Mouse (Mus musculus) E14TG2a.4 (cell line): ENCODE measurements at regions not wholly inside any gene's neighbourhood (a gene's known extent, or its start where the extent isn't known, plus 50 kb on each side); places are given as distances from the start of the nearest gene placed in this dataset.

Experiments used
- H3K27me3 ChIP-seq: 2 replicates; pipeline ENCODE4 v1.6.1; 2014; ENCODE audit warnings: low read length, control low read depth; ENCODE audit not compliant: insufficient read depth
- H3K36me3 ChIP-seq: 2 replicates; pipeline ENCODE4 v1.6.1; 2014; ENCODE audit warnings: low read length, control low read depth; ENCODE audit not compliant: insufficient read depth
- H3K4me1 ChIP-seq: replicated peaks from 2 replicates; pipeline ENCODE4 v1.6.1; 2014; ENCODE audit warnings: low read depth, low read length, control low read depth
- H3K4me3 ChIP-seq: replicated peaks from 2 replicates; pipeline ENCODE4 v1.5.1; 2014; ENCODE audit warnings: mild to moderate bottlenecking, low read length
- H3K9me3 ChIP-seq: 2 replicates; pipeline ENCODE4 v1.6.1; 2014; ENCODE audit warnings: low read length, control low read depth
- CTCF ChIP-seq: conservative IDR thresholded peaks from 2 replicates; pipeline ENCODE4 v1.5.1; 2014; ENCODE audit warnings: low read length
- NANOG ChIP-seq: IDR thresholded peaks from 2 replicates; pipeline ENCODE4 v1.6.1; 2014; ENCODE audit warnings: borderline replicate concordance, low read length, mixed read lengths
- POU5F1 ChIP-seq: IDR thresholded peaks from 2 replicates; pipeline ENCODE4 v1.6.1; 2014; ENCODE audit warnings: low read length, borderline replicate concordance

- Histone ChIP-seq H3K27me3 (no peaks in the 10 kb centered on the region), H3K4me3 (no peak overlapping the region), H3K4me1 (peaks cover 13% of the 10 kb centered on the region; the same call in 1 of the 2 replicates), H3K36me3 (no peaks in the 10 kb centered on the region), H3K9me3 (no peaks in the 10 kb centered on the region)
- TF ChIP-seq POU5F1, result no peak
- TF ChIP-seq NANOG, result no peak
- no peak for TF ChIP-seq CTCF
Measured at GRCm38 (mm10) chr8:26226612-26227528, 107.5 kb downstream of the Gm45692 start.

GRCm38 (mm10) chr8:26227529-26227895 is 108.2 kb downstream of the Gm45692 start:
- no peaks in the 10 kb centered on the region for H3K36me3 ChIP-seq
- no peaks in the 10 kb centered on the region for H3K9me3 ChIP-seq
- TF ChIP-seq POU5F1 (no peak), CTCF (no peak), NANOG (no peak)
- H3K27me3 ChIP-seq, result no peaks in the 10 kb centered on the region
- peaks cover 13% of the 10 kb centered on the region; the same call in 1 of the 2 replicates for H3K4me1 ChIP-seq
- H3K4me3 ChIP-seq, result no peak overlapping the region

- no peaks in the 10 kb centered on the region for H3K27me3 ChIP-seq
- TF ChIP-seq NANOG (no peak), POU5F1 (no peak), CTCF (no peak)
Measured at GRCm38 (mm10) chr8:26229548-26229947, 110.2 kb downstream of the Gm45692 start.

GRCm38 (mm10) chr8:26239075-26239474 is 119.7 kb downstream of the Gm45692 start:
- TF ChIP-seq NANOG (no peak), CTCF (no peak), POU5F1 (no peak)
- H3K9me3 ChIP-seq, result peaks cover 2% of the 10 kb centered on the region
- H3K4me1 ChIP-seq, result no peaks in the 10 kb centered on the region
- H3K4me3 ChIP-seq, result no peak overlapping the region
- H3K27me3 ChIP-seq, result no peaks in the 10 kb centered on the region
- no peaks in the 10 kb centered on the region for H3K36me3 ChIP-seq

More at GRCm38 (mm10) chr8:26229548-26229947, 110.2 kb downstream of the Gm45692 start:
- H3K9me3 ChIP-seq, result peaks cover 4% of the 10 kb centered on the region
- H3K4me3 ChIP-seq, result no peak overlapping the region
- H3K36me3 ChIP-seq, result no peaks in the 10 kb centered on the region
- peaks cover 12% of the 10 kb centered on the region; the same call in 1 of the 2 replicates for H3K4me1 ChIP-seq

- Histone ChIP-seq H3K27me3 (no peaks in the 10 kb centered on the region), H3K4me1 (no peaks in the 10 kb centered on the region), H3K4me3 (no peak overlapping the region), H3K9me3 (no peaks in the 10 kb centered on the region), H3K36me3 (no peaks in the 10 kb centered on the region)
- TF ChIP-seq NANOG (no peak), CTCF (no peak), POU5F1 (no peak)
Measured at GRCm38 (mm10) chr8:26239604-26240003, 120.3 kb downstream of the Gm45692 start.

GRCm38 (mm10) chr8:26243743-26244142 is 124.4 kb downstream of the Gm45692 start:
- TF ChIP-seq CTCF, result no peak
- TF ChIP-seq NANOG, result no peak
- TF ChIP-seq POU5F1, result no peak
- Histone ChIP-seq H3K36me3 (no peaks in the 10 kb centered on the region), H3K27me3 (no peaks in the 10 kb centered on the region), H3K4me1 (peaks cover 7% of the 10 kb centered on the region), H3K4me3 (no peak overlapping the region), H3K9me3 (no peaks in the 10 kb centered on the region)

GRCm38 (mm10) chr8:26244308-26244707 is 125.0 kb downstream of the Gm45692 start:
- H3K9me3 ChIP-seq, result no peaks in the 10 kb centered on the region
- no peak overlapping the region for H3K4me3 ChIP-seq
- H3K4me1 ChIP-seq, result peaks cover 7% of the 10 kb centered on the region
- H3K27me3 ChIP-seq, result no peaks in the 10 kb centered on the region
- no peaks in the 10 kb centered on the region for H3K36me3 ChIP-seq
- no peak for TF ChIP-seq POU5F1

- Histone ChIP-seq H3K9me3 (peaks cover 24% of the 10 kb centered on the region), H3K4me3 (no peak overlapping the region), H3K36me3 (no peaks in the 10 kb centered on the region), H3K4me1 (no peaks in the 10 kb centered on the region), H3K27me3 (no peaks in the 10 kb centered on the region; the same call in 1 of the 2 replicates)
- no peak for TF ChIP-seq CTCF
- TF ChIP-seq NANOG, result no peak
- no peak for TF ChIP-seq POU5F1
Measured at GRCm38 (mm10) chr8:26255191-26255669, 135.9 kb downstream of the Gm45692 start.
